Mouse (Mus musculus): Measurements from ENCODE around the gene Ppp4r2.

Ppp4r2 gene

DNA sequence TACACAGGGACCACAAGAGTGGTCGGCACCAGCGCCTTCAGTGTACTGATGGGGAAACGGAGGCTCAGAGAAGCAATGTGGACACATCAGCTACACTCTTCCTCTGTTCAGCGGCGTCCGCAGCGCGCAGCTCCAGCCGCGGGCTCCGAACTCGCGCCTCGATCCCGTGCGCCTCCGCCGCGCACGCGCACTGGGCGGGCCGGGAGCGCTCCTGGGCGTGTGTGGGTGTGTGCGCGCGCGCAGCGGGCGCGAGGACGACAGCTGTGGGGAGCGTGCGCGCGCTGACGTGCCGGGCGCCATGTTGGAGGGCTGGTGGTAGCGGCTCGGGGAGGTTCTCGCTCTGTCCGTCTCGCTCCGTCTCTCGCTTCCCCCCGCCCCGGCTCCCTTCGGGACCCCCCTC is at the start of gene Ppp4r2:
TSS of gene Ppp4r2 (plus strand) at position 268 of the 400 bp plus-strand sequence.
- DNase-seq, result peak; percentile 95

DNA sequence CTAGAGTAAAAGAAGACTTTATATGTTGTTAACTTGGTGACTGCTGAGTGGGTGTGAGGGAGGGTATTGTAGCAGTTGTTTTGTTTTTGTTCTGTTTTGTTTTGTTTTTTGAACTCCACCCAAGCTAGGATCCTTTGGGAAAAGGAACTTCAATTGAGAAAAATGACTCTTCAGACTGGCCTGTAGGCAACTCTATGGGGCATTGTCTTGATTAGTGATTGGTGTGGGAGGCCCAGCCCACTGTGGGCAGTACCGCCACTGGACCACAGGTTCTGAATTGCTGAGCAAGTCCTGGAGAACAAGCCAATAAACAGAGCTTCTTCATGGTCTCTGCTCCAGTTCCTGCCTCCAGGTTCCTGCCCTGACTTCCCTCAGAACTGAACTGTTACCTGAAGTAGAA is 45.7 kb upstream of the Ppp4r2 start:
- no peak for DNase-seq

DNA sequence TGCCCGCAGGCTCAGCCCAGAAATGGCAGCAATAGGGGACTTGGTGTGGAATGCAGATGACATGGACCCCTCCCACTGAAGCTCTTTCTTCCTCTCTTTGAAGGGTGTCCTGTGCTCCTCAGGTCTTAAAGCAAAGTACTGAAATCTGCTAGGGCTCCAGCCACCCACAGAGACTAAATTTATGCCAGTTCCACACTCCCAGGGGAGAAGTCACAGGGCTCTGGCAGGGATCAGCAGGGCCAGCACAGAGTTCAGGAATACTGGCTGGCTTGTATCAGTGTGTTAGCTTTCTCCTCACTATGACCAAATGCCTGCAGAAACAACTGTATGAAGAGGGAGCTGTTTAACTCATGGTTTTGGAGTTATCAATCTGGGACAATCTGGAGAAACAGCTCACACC is 44.3 kb upstream of the Ppp4r2 start:
- DNase-seq, result no peak

DNA sequence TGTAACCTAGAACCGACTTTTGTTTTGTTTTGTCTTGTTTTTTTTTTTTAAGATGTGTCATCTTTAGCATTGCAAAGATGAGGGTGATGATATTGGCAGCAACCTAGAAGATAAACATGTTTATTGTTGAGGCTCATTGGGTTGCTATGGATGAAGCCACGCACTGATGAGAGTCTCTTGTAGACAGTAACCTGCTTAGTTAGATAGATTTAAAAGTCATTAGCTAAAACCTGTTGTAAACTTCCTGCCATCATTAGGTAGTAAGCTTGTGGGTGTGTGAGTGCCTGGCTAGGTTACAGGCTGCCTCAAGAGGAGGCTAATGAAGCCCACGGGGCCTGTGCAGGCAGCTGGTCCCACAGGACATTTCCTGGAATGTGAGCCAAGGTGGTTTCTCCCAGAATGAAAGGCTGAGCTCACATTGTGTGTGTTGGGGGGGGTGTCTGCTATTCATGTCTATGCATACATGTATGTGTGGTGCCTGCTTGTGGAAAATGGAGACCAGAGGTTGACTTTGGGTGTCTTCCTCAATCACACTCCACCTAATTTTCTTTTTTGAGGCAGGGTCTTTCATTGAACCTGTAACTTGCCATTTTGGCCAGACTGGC is 41.3 kb upstream of the Ppp4r2 start:
- no peak for DNase-seq

DNA sequence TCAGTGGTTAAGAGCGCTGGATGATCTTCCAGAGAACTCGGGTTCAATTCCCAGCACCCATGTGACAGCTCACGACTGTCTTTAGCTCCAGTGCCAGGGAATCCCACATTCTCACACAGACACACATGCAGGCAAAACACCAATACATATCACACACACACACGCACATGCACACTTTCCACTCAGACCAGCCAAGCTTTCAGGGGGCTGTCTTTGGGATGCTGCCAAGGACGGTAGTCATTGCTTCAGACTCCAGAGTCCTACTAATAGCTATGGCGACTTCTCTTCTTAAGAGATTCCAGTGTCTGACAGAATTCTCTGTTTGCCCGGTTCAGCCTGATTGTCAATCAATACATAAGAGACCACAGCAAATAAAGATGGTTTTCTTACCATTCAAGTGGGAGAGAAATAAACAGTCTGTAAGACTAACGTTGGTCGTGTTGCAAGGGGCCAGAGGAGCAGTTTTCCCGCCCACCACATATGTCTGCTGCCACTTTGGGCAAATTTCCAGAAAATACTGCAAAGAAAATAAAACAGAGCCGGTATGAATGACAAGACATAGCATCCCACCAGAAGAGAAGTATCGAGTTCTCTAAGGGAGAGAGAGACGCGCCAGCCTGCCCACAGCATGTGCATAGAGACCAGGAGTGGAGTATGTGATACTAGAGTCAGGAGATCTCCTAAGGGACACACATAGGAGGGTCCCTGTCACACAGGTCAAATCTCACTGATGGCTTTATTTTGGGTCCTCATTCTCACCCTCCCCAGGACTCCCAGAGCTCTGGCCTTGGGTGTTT is 40.3 kb upstream of the Ppp4r2 start:
- no peak for DNase-seq

DNA sequence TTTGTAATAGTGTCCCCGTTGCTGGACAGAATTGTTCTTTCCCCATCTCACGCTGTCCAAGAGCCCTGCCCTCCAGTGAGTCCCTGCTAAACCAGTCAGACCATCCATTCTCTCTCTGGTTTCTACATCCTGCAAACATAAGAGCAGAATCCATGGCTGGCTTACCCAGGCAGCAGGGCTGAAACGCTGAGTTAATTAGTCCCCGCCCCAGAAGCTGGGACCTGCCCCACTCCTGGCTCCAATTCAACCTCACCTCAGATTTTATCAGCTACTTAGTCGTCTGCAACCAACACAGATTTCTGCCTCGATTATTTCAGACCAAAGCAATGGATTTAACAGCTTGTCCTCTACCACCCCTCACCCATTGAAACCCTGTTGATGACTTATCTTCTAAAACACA is 37.6 kb upstream of the Ppp4r2 start:
- no peak for DNase-seq

DNA sequence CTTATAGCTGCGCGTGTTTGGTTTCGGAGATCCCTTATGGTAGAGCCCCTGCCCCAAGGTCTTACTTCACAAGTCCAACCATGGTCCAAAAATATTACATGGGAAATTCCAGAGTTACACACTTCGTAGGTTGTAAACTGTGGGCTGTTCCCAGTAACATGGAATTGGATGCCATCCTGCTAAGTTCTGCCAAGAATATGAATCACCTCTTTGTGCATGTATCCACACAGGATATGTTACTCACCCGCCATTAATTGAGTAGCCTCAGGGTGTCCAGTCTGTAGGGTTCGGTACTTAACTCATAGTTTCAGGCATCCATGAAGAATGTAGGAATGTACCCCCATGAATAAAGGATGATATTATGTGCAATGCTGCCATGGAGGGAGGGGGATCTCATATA is 34.1 kb upstream of the Ppp4r2 start:
- no peak for DNase-seq

DNA sequence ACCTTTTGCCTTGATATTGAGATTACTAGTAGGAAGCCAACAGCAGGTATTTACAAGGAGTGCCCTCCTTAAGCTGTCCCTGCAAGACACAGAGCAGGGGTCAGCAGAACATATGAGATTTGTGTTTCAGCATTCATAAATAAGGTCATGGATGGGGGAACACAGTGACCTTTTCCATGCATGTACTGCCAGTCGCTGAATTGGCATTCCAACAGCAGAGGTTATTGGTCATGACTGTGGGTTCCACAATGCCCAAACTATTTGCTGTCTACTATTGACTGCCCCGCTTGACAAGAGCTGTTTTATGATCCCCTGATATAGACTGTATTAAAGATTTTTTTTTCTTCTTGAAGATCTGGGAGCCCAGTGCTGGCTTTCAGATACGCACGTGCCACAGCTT is 33.7 kb upstream of the Ppp4r2 start:
- no peak for DNase-seq

DNA sequence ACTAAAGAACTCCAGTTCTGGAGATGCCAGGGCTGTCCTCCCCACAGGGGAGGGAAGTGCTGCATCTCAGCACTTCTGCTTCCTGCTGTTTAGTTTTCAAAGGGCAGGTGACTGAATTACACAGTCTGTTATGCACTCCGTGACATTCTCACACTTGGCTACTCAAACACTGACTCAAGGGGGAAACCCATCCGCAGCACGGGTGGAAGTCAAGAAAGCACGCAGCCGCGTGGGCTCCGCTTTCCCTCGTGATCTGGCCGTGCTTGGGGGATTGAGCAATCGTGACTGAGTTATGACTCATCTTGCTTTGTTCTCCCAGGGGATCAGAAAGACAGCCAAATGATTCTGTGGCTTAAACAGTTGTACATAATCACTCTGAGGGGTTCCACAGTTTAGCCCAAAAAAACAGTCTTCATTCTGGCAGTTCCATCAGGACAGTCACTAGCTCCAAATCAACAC is 32.9 kb upstream of the Ppp4r2 start:
- DNase-seq, result peak; percentile 14

DNA sequence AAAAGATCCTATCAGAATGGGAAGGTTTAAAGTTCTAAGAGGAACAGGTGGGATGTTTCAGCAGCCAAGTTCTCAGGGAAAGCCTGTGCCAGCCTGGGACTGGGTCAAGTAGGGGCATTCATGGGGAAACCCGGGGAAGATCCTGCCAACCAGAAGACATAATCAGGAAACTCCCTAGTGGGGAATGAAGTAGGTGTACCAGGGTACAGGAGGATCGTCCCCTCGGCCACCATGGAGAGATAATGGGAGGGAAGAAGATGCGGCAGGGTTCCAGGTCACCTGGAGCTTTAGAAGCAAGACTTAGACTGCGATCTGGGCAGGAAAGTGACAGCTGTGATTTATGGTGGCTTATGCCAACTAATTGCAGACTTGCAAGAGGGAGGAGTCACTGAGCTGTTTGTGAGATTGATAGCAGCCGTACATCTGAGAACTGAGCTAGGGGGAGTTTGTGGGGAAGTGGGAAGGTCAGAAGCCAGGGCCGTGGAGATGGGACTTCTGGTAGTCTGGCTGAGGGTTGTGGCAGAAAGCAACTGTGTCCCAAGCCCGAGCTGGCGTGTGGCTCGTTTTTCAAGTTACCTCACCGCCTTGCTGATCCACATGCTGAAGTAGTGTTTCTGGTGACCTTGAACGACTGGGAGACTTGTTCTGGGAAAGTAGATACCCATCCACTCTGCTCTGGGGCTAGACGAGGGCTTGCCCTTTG is 30.9 kb upstream of the Ppp4r2 start:
- no peak for DNase-seq

DNA sequence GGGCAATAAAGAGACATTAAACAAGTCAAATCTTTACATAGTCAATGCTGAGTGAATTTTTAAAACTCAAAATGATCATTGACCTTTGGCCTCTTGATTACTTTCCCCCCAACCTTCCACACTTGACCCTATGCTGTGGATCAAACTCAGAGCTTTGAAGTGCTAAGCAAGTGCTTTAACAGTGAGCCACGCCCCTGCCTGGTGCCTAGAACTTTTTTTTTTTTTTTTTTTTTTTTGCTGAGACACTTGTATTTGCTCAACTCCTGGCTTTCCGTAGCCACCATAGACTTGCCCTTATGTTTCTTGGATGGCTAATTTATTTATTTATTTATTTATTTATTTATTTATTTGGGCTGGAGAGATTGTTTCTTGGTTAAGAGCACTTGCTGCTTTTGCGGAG is 30.2 kb upstream of the Ppp4r2 start:
- no peak for DNase-seq

DNA sequence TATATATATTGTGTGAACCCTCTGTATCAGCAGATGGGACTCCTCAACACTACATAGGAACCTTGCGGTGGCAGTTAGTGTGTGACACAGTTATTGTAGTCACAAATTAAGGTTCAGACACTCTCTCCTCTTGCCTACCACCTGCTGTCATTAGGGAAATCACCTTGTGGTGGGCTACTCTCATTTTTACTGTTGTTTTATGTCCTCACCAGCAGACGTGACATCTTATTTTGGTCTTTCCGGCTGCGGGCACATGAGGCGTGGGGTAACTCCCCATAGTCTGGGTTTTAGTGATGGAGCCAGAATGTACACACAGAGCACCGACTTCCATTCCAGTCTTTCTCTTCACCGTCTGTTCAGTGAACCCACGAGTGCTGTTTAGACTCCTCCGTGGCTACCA is 26.2 kb upstream of the Ppp4r2 start:
- no peak for DNase-seq

DNA sequence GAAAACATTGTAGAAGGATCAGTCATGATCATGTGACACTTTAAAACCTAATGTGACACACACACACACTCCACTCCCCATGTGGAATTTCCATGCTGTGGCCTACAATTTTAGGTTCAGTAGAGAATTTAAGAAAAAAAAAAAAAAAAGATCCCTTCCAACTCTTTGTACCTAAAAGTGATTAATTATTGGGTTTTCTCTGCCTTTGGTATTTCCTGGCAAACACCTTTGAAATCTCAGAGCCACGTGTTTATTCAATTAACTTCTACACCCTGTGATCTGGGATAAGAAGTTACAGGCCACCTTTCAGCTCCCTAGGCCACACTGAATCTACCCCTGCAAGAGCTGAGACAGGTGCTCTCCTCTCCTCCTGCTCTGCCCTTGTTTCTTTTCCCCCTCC is 25.7 kb upstream of the Ppp4r2 start:
- no peak for DNase-seq

DNA sequence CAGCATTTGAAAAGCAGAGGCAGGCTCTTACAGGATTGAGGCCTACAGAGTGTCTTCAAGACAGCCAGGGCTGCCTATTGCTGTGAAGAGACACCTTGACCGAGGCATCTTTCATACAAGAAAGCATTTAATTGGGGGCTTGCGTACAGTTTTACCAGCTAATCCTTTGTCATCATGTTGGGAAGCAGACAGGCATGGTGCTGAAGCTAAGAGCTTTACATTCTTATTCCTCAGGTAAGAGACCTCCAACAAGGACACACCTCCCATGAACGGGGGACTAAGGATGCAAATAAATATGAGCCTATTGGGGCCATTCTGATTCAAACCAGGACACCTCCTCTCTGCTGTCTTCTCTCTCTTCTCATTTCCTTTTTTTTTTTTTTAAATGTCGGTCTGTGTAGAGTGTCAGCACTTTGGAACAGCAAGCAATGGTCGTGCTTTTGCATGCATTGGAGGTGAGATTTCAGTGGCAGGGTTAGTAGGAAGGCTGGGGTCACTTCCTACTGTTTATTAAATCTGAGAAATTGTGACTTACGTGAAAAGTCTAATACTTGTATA is 25.1 kb upstream of the Ppp4r2 start:
- no peak for DNase-seq

DNA sequence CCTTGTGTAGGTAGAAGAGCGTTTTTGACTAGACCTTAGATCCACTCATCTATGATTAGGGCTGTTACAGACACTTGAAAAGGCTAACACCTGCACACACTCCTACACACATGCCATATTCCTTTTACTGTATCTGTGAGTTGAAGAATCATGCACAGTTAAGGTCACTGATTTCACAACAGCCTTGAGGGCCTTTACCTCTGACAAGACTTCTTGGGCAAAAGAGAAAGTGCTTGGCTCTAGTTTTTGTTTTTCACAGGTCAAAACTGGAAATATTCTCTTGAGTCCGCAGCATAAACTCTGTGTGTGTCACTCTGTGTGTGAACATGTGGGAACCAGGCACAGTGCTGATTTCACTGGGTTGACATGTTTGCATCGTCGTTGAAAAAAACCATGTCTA is 23.3 kb upstream of the Ppp4r2 start:
- no peak for DNase-seq

DNA sequence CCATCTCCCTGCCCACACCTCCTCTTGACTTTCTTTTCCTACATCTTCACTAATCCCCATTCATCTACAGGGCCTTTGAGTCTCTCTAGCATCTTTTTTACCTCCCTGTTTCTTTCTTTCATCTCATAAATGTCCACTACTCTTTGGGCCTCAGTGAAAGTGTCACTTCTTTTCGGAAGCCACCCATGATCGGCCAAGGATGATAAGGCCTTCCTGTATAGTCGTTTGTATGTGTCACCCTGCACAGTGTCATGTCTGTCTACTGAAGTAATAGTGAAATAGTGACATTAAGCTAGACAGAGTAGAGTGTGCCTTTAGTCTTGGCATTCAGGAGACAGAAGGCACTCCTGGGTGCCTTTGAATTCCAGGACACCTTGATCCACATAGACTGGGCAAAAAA is 21.7 kb upstream of the Ppp4r2 start:
- no peak for DNase-seq

DNA sequence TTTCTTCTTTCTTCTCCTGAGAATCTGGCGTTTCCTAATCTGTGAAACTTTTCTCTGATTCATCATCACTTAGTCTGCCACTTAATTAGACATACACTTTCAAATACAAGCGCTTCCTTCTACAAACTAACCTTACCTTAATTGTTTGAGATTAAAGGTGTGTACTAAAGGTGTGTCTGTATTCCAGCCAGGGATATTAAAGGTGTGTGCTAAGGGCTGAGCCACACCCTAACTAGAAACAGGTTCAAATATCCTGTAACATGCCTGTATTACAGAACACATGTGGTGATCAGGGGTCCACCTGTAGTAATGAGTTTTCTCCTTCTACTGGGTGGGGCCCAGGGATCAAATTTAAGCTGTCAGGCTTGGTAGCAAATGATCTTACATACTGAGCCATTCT is 12.1 kb upstream of the Ppp4r2 start:
- DNase-seq, result no peak

DNA sequence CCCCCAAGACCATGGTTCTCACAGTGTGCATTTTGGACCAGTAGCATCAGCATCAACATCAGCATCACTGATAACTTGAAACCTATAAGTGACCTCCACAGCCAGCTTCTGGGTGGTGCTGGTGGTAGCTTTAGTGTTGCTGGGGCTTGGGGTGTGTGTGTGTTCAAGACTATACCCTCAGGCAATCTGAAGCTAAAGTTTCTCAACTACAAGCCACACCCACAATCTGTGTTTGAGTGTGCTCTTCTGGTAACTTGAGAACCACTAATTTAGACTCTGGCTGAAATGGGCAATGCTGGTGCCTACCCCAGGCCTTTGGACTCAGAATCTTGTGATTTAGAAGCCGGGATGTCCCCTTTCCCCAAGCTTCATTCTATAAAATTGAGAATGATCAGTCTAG is 10.1 kb upstream of the Ppp4r2 start:
- DNase-seq, result no peak

DNA sequence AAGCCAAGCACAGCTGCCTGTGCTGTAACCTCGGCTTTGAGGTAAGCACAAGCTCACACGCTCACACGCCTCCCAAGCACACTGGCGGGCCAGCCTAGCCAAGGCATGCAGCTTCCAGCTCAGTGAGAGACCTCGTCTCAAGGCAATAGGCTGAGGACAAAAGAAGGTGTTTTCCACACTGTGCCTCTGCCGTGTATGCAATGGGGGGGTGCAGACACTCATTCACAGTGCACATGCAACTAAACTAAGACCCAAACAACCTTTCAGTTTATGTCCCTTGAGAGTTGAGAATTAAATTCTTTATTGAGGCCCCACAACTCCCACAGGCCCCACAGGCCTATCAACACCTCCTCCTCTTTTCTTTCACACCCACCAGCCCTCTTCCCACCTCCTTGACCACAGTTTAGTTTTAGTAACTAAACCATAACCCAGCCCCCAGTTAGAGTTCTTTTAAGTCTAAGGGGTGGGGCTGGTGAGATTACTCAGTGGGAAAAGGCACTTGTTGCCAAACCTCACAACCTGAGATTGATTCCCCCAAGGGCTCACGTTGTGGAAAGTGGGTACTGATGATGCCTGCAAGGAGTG is 8.9 kb upstream of the Ppp4r2 start:
- no peak for DNase-seq

DNA sequence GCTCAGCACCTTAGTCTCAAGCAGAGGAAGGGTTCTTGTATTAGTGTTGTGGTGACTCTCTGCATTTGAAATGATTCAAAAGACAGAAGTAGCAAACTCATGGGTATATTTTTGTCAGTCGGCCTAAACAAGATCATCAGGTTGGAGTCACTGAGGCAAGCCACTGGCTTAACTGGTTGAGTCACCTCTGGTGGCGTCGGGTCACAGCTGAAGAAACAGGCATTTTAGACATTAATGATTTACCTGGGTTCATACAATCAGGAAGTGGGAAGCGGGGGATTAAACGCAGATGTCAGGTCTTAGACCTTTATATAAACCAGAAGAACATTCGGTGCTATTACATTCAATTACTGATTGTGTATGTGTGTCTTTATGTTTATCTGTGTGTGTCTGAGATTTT is 7.4 kb upstream of the Ppp4r2 start:
- DNase-seq, result no peak

DNA sequence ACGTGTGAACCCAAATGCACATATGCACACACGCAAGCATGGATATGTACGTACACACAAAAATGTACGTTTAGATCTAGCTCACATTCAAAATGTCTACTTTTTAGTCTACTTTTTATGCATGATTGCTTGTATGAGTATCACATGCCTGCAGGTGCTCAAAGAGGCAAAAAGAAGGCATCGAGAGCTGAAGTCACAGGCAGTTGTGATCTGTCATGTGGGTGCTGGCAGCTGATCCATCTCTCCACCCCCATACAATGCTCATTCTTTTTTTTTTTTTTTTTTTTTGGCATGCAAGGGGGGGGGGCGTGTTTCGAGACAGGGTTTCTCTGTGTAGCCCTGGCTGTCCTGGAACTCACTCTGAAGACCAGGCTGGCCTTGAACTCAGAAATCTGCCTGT is 4.9 kb upstream of the Ppp4r2 start:
- no peak for DNase-seq

DNA sequence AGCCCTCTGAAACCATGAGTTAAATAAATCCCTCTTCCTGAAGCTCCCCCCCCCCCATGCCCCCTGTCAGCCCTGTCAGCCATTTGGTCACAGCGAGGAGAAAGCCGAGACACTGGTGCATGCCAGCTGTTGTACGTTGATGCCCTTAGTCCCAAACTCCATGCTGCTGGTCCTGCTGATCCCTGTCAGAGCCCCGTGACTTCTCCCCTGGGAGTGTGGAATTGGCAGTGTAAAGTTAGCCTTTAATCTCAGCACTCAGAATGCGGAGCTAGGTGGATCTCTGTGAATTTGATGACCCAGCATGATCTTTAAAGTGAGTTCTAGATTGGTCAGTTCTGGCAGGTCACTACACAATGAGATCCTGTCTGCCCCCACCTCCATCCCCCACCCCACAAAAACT is 3.7 kb upstream of the Ppp4r2 start:
- no peak for DNase-seq

DNA sequence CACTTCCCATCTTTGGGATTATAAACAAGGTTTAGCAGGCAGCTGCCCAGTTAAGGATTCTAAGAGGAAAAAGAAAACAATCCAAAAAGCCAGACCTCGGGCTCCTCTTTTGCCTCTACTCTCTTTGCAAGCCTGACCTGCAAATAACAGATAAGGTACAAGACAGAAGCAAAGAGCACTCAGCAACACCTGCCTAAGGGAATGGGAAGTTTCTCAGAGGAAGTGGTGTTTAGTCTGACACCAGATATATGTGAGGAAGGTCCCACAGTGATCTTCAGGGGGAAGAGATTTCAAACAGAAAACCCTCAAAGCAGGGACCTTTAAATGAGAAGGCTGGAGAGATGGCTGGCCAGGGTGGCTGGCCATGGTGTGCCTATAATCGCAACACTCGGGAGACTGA is 2.2 kb upstream of the Ppp4r2 start:
- no peak for DNase-seq

DNA sequence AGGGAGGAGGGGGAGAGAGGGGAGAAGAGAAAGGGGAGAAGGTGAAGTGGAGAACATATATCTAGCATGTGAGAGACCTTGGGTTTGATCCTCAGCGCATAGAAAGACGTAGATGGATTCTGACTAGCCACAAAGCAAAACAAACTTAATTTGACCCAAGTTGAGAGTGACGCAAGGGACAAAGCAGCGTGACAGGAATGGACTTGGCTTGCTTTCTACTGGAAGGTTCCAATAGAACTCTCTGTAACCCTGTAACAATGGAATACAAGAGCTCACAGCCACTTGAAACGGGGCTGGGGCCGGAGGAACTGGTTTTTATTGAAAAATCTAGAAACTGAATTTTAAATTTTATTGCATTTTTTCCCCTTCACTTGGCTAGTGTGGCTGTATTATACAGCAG is 1.7 kb upstream of the Ppp4r2 start:
- no peak for DNase-seq
